Mouse (Mus musculus): ENCODE measurements around the gene RPS10-NUDT3. TPM values are rescaled to one million over a fixed set of nuclear protein-coding genes. Genes with fewer than 3 reads are reported as not detected.
"Not testable (repeated sequence)": the region's sequence is repeated elsewhere in the genome, so short reads cannot be mapped to it uniquely, and the experiment has no call there.

RPS10-NUDT3 gene
- total RNA-seq, 2 experiments from 2014 or later: not detected

- no peak for DNase-seq (ENCODE audit: extremely low spot score in 1 of 2, low spot score in 2 of 2)
- intact Hi-C loops (cut with DNase I): no loop called here
These were observed 8.7 kb upstream of the RPS10-NUDT3 start for GRCm38 (mm10) chr17:27643756-27644155.

DNA sequence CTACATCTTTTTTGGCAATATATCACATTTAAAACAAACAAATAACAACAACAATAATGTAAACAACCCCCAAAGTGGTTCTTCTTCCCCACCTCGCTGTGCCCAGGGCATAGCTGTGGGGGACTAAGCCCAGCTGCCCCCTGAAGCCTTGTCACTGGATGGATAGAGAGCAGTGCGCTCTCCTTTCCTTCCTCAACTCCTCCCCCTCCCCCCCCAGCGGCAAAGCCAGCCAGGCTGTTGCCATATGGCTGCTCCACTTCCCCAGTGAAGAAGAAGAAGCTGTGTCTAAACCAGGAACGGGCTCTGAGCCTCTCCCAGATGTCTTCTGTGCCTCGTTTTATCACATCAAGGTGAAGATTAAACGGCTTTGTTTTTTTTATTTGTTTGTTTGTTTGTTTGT lies 8.1 kb upstream of the RPS10-NUDT3 start:
- peak in 1 of 2 experiments; percentile 63 for DNase-seq (ENCODE audit: extremely low spot score in 1 of 2, low spot score in 2 of 2)

GRCm38 (mm10) chr17:27642491-27643062 lies 7.6 kb upstream of the RPS10-NUDT3 start:
- intact Hi-C loops (cut with DNase I): no loop called here
- DNase-seq (ENCODE audit: extremely low spot score in 1 of 2, low spot score in 2 of 2): peak; percentile 82 to 88

More for the DNA sequence above, 8.1 kb upstream of the RPS10-NUDT3 start:
- intact Hi-C loops (cut with DNase I): no loop called here

GRCm38 (mm10) chr17:27639851-27640250 lies 4.8 kb upstream of the RPS10-NUDT3 start:
- intact Hi-C loops (cut with DNase I); DNase-seq (ENCODE audit: extremely low spot score in 1 of 2, low spot score in 2 of 2): not testable (repeated sequence)

DNA sequence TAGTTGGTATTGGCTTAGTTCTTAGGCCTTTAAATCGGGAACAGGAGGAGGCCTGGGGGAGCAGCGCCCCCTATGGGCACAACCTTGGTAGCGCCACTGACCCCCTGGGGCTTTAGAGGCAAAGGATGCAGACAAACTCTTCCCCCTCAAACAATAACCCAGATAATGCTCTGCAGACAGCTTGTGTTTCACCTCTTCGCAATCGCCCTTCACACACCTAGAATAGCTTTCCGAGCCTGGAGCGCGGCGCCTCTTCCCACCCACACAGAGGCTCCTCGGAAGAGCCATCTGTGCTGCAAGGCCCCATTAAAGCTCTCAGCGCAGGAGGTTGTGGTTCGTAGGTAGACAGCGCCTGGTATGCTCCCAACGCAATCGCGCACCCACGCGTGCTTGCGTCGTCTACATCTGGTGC lies 3.9 kb upstream of the RPS10-NUDT3 start:
- intact Hi-C loops (cut with DNase I): no loop called here
- DNase-seq (ENCODE audit: extremely low spot score in 1 of 2, low spot score in 2 of 2): peak; percentile 61 to 75

DNA sequence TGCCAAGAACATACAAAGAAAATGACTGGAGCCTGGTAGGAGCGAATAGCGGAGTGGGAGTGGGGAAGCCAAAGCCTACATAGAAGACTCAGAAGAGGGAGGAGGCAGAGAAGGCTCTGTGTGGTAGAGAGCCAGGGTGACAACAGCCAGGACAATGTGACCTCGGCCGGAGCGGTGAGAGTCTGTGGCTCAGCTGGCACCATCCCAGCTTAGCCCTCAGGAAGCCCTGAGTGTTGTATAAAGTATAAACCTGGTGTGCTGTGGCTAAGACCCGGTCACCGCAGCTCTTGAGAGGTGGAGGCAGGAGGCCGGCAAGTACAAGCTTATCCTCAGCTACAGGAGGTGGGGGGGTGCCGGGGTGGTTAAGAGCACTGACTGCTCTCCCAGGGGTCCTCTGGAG lies 2.3 kb upstream of the RPS10-NUDT3 start:
- intact Hi-C loops (cut with DNase I): no loop called here
- no peak for DNase-seq (ENCODE audit: extremely low spot score in 1 of 2, low spot score in 2 of 2)

DNA sequence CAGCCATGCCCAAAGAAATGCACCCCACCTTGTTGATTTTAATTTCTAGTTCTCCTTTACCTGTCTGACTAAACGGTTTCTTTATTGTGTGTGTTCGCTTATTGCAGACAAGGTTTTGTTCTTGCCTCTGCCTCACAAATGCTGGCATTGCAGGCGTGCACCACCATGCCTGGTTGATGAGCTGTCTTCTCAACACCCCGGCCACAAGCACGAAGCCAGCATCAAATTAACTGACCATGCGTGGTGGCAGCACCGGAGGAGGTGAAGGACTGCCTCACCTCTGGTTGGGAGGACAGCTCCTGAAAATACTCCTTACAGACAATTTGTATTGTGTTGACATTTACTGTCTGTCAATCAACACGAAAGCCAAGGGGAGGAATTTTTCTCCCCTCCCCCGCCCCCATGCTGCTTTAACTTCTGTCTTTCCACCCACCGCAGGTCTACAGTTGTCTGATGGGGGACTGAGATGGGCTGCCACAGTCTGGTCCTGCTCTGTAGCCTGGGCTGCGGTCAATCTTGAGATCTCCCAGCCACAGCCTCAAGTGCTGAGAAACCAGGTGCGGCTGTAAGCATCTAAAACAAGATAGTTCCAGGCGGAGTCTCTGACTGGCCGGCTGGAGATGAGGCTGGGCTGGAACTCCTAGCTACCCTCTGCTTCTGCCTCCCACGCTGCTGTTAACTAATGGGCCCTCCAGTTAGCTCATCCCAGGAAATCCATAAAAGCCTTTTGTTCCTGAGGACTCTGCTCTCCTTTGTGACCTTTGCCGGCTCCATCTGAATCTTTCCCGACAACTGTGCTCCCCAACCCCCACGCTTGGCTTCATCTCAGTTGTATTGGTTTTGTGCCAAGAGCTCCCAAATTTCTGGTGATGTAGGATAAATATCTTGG lies 1.4 kb upstream of the RPS10-NUDT3 start, which contains the start of gene Rps10:
Gene Rps10, minus strand, starts transcription at position 538 of the 889 bp plus-strand sequence.
- DNase-seq (ENCODE audit: extremely low spot score in 1 of 2, low spot score in 2 of 2): no peak
- intact Hi-C loops (cut with DNase I): no loop called here

GRCm38 (mm10) chr17:27635575-27635903 lies 517 bp upstream of the RPS10-NUDT3 start:
- intact Hi-C loops (cut with DNase I); DNase-seq (ENCODE audit: extremely low spot score in 1 of 2, low spot score in 2 of 2): not testable (repeated sequence)

DNA sequence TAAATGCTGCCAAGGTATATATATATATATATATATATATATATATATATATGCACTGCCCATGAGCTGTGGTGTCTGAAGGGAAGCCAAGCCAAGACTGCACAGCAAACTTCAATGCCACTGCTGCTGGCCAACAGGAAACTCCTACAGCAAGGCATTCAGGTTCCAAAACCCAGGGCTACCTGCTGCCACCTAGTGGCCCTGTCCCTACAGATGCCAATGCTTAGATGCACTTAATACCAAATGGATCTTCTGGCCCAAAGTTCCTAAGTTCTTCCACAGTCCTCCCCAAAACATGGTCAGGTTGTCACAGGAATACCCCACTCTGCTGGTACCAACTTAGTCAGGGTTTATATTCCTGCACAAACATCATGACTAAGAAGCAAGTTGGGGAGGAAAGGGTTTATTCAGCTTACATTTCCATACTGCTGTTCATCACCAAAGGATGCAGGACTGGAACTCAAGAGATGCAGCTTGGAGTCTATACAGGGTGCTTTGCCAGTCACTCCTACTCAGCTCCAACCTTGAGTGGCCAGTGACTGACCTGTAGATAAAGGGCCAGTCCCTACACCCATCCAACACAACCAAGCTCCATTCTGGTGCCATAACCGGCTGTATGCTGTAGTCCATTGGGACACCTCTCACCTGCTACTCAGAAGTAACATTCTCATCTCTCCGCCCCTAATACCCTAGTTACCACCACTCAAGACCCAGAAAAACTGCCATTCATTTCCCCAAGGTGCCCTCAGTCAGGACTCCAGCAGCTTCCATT lies 5.6 kb downstream of the RPS10-NUDT3 start:
- DNase-seq (ENCODE audit: extremely low spot score in 1 of 2, low spot score in 2 of 2): peak; percentile 77 to 87
- intact Hi-C loops (cut with DNase I): no loop called here

DNA sequence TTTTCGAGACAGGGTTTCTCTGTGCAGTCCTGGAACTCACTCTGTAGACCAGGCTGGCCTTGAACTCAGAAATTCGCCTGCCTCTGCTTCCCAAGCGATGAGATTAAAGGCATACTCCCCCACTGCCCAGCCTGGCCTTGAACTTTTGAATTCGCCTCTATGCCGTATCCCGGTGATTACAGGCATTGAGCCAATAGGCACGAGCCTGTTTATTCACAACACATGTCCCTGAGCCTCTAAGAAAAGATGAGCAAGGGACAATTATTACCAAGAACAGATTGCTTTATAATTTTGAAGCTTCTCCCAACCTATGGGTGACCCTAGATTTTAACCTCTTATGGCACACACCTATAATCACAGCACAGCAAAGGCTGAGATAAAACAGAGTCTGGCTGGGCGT lies 6.6 kb downstream of the RPS10-NUDT3 start:
- DNase-seq (ENCODE audit: extremely low spot score in 1 of 2, low spot score in 2 of 2): no peak
- intact Hi-C loops (cut with DNase I): no loop called here

DNA sequence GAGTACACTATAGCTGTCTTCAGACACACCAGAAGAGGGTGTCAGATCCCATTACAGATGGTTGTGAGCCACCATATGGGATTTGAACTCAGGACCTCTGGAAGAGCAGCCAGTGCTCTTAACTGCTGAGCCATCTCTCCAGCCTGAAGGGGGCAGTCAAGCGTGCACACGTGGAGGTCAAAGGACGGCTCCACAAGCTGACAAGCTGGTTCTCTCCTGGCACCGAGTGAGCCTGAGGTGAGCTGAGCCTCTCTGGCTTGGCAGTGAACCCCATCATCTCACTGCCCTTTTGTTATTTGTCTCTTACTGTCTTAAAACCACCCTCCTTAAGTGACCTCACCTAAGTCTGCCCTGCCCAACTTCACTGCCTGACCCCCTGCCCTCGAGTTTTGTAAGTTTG lies 7.6 kb downstream of the RPS10-NUDT3 start:
- intact Hi-C loops (cut with DNase I): loop anchor here (2.0 kb wide), 1 partner anchor 57 kb away; no protein-coding TSS in a partner anchor
- no peak for DNase-seq (ENCODE audit: extremely low spot score in 1 of 2, low spot score in 2 of 2)

GRCm38 (mm10) chr17:27626681-27627080 lies 8.3 kb downstream of the RPS10-NUDT3 start:
- DNase-seq (ENCODE audit: extremely low spot score in 1 of 2, low spot score in 2 of 2): peak in 1 of 2 experiments; percentile 64
- intact Hi-C loops (cut with DNase I): loop anchor here (2.0 kb wide), 1 partner anchor 56 kb away; no protein-coding TSS in a partner anchor

DNA sequence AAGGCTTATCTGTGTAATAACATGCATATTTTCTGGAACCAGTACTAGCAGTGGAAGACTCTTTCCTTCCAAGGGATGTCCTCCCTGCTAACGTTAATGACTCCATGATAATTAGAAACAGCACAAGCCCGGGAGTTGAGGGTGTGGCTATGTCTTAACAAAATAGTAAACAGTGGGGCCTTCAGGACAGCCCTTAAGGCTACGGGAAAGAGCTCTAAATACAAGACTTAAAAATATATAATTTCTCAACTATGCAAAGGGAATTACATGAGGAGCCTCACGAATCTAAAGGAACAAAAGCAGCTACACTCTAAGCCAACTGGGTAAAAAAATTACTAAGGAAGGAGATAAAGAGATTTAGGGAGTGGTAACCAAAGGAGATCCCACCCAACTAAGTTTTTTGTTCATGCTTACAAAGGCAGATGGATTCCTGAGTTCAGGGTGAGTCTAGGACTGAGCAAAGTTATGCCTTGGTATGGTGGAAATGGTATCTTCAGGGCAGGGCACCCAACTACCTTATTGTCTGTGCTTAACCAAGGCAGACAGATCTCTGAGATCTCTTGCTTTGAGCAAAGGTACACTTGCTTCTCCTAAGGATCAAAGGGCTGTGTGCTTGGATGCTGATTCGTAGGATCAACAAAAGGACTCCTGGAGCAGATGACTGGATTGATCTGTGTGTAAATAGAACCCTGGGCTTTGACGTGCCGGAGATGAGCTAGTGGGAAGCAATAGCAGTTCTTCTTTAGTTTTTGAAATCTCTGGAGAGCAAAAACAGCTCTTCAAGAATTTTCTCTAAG lies 9.4 kb downstream of the RPS10-NUDT3 start:
- DNase-seq (ENCODE audit: extremely low spot score in 1 of 2, low spot score in 2 of 2): no peak
- intact Hi-C loops (cut with DNase I): loop anchor here (2.0 kb wide), 1 partner anchor 55 kb away; no protein-coding TSS in a partner anchor

DNA sequence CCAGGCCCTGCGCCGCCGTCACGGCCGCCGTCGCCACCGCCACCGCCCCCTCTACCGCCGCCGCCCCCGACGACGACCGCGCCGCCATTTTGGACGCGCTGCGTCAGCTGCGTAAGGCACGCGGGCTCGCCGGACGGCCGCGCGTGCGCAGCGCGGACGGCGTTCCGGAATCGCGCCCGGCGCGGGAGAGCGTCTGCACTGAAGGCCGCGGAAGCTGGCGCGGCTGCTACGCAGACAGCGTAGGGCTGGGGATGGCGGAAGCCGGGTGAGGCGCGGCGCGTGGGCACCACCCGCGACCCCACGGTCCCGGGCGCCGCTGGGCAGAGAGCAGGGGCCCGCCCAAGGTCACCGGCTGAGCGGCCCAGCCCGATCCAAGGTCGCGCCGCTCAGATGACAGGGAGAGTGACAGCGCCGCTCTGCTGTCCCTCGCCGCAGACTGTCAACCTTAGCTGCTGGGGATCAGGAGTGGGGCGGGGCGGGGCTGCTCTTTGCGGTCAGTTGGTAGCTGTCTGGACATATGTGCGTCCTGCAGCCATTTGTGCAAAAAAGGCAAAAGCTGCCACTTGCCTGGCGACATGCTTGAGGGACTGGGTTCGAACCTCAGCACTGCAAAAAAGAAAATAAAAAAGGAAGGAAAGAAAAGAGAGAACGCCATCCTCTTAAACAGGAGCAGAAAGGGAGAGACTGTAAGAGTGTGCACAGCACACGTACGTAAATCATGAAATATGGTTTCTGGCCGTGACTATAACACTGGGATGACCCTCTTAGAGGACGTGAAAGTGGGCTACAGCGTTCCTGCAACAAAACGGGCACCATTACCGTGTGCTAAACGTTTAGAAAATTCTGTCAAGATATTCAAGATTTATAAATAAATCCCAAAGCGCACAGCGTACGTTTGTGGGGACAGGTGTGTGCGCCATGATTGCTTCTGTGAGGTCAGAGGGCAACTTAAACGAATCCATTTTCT lies 11.4 kb downstream of the RPS10-NUDT3 start, which contains the start of gene Nudt3:
Gene Nudt3, minus strand, starts transcription at position 136 of the 967 bp plus-strand sequence.
- DNase-seq (ENCODE audit: extremely low spot score in 1 of 2, low spot score in 2 of 2): peak; percentile 77 to 93
- intact Hi-C loops (cut with DNase I): no loop called here

- DNase-seq (ENCODE audit: extremely low spot score in 1 of 2, low spot score in 2 of 2): peak in 1 of 2 experiments; percentile 71
- intact Hi-C loops (cut with DNase I): no loop called here
These were observed 12.2 kb downstream of the RPS10-NUDT3 start for GRCm38 (mm10) chr17:27622611-27623359.

DNA sequence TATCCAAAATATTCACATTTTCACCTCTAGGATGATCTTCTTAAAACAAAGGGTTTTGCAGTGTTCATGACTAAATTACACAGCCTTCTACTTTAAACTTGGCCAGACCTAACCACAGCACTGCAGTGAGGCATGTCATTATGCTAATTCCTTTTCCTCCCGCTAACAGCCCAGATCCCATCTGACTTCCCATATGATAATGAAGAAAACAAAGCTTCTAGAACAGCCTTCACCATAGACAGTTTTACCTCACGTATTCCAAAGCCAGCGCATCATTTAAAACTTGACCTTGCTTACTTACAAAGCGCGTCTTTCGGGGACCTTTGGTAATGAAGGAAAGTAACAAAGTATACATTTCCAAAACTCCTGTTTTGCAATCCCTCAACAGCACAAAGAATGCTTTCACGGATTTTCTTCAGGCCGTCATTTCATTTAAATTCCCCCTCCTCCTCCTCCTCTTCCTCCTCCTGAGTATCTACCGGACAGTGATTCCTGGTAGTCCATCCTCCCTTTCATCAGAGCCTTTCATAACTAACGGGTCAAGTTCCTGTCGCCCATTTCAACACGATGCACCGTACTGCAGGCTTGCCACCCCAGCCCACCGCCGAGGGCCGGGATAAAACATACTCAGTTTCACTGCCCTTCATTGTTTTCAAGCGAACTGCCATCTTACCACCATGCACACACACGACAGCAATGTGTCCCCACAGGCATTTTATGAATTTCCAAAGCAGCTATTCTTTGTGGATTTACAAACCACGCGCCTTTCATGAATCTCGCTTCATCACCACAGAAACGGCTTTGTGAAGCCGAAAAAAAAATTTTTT lies 13.1 kb downstream of the RPS10-NUDT3 start:
- no peak for DNase-seq (ENCODE audit: extremely low spot score in 1 of 2, low spot score in 2 of 2)
- intact Hi-C loops (cut with DNase I): no loop called here
